Mouse (Mus musculus): ENCODE measurements around the gene Tab1.
A peak's percentile ranks its signal among the peaks of the same experiment; 100 is the strongest.

Gene Tab1

DNA sequence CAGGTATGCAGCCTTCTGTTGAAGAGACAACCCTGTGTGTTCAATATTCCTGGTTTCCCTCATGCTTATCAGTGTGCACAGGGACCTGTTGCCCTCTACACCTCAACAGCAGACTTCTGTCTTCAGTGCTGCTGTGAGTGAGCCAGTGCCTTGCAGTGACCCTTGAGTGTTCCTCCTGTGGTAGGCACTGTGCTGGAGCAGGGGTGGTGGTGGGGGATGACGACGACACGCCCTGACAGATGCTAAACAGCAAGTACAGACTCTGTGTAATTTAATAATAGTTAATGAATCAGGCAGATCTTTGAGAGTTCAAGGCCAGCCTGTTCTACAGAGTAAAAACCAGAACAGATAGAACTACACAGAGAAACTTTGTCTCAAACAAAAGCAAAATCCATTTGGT is 3.7 kb downstream of the Tab1 start:
- ATAC-seq (ENCODE audit: low TSS enrichment), result no peak

DNA sequence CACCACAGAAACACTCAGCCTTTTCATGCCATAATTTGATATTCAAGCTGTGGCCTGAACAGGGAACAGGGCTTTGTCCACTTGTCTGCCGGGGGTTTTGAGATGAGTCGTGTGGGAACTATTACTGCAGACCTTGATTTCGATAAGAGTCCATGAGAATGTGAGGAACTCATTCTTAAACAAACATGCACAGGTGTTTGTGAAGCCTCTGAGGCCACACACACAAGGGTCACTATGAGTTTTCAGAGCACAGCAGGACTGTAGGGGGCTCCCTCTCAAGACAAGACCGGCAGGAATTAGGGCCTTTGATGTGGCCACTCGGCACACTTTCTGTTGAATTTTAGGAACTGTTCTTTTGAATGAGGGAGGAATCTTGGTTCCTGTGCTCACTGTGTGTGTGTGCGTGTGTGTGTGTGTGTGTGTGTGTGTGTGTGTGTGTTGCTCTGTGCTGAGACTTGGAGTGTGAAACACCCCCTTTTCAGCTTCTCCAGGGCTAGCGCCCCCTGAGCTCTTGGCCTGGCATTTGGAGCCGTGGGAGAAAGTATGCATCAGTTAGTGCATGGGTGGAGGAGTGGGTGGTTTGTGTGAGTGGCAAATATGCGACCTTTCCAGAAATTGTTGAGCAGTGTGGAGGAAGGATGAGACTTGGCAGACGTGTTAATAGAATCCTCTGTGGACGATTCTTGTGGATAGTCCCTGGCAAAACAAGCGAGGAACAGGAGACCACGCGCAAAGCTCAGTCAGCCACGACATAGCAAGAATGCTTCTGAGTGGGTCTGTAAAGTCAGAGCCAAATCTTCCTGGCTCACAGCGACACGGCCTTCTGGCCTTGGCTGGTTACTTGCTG is 5.2 kb downstream of the Tab1 start:
- ATAC-seq (ENCODE audit: low TSS enrichment), result peak; percentile 74

DNA sequence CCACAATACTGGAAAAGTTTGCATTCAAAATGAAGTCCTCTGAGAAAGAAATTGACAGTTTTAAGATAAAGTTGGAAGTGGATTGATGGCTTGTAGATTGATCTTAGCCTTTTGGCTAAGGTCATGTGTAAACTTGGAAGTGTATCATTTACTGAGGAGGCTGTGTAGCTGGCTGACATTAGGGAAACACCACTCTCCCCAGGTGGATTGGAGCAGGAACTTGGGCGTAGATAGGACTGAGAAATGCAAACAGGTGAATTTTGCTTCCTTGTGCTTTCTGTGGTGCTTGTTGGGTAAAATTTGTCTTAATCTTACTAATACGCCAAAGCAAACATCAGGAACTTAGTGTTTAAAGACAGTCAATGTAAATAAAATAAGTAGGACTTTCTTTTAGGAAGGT is 7.4 kb downstream of the Tab1 start:
- no peak for ATAC-seq (ENCODE audit: low TSS enrichment)

DNA sequence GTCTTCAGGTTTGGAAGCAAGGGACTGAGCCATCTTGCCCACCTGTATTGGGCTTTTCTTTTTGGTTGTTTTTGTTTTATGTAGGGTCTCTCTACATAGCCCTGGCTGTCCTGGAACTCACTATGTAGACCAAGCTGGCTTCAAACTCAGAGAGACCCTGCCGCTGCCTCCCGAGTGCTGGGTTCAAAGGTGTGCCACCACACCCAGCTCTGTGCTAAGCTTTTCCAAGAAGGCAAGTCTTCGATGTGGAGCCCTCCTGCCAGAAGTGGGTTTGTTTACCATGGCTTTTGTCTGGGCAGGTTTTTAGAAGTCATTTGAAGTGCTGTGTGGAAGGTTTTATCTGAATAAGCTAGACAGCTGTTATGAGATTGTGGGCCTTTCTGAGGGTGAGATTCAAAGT is 8.0 kb downstream of the Tab1 start:
- ATAC-seq (ENCODE audit: low TSS enrichment), result no peak

DNA sequence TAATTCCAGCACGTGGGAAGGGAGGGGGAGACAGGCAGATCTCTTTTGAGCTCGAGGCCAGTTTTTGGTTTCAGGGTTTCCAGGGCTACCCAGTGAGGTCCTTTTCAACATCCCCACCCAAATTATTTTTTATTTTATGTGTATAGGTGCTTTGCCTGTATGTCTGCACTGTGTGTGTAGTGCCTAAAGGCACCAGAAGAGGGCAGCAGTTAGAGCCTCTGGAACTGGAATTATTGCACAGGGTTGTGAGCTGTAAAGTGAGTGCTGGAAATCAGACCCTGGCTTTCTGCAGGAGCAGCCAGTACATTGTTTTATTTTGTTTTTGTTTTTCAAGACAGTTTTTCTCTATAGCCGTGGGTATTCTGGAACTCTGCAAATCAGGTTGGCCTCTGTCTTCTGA is 9.2 kb downstream of the Tab1 start:
- ATAC-seq (ENCODE audit: low TSS enrichment), result no peak

- no peak for ATAC-seq (ENCODE audit: low TSS enrichment)
These were observed 10.8 kb downstream of the Tab1 start for GRCm38 (mm10) chr15:80143760-80144159.

GRCm38 (mm10) chr15:80145397-80145796 is 12.5 kb downstream of the Tab1 start:
- ATAC-seq (ENCODE audit: low TSS enrichment), result no peak

- ATAC-seq (ENCODE audit: low TSS enrichment), result no peak
These were observed 13.2 kb downstream of the Tab1 start for GRCm38 (mm10) chr15:80146153-80146552.

- no peak for ATAC-seq (ENCODE audit: low TSS enrichment)
These were observed 14.2 kb downstream of the Tab1 start for GRCm38 (mm10) chr15:80147090-80147489.

- no peak for ATAC-seq (ENCODE audit: low TSS enrichment)
These were observed 14.6 kb downstream of the Tab1 start for GRCm38 (mm10) chr15:80147511-80147910.

- ATAC-seq (ENCODE audit: low TSS enrichment), result no peak
These were observed 15.6 kb downstream of the Tab1 start for GRCm38 (mm10) chr15:80148565-80148964.

- no peak for ATAC-seq (ENCODE audit: low TSS enrichment)
These were observed 16.6 kb downstream of the Tab1 start for GRCm38 (mm10) chr15:80149517-80149916.

DNA sequence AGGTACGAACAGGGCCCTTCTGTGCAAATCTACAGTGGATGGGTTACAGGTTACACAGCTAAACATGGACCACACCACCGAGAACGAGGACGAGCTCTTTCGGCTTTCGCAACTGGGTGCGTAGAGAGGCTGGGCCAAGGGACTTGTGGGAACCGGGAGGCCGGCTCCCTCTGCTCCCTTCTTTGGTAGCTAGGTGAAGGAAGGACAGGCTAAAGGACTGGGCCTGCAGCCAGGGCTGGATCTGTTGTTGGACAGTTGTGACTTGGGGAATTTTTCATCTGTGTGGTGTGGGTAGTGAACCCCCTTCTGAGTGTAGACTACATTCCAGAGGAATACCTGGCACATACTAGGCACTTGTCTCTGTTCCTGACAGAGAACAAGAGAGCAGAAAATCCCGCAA is 19.7 kb downstream of the Tab1 start:
- no peak for ATAC-seq (ENCODE audit: low TSS enrichment)

DNA sequence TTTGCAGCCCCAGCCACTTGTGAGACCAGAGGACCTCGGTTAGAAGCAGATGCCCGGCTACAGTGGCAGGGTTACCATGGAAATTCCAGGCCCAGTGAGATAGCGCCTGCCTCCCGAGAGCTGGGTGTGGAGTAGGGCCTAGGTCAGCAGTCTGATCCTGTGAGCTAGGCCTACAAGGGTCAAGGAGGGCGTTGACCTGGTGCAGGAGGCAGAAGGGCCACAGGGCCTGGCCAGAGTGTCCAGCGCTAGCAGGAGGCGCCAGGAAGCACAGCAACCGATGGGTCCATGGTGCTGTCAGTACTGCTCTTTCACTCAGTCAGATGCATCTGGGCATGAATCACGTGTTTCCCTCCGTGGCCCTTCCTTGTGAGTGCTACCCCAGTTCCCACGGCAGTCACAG is 20.8 kb downstream of the Tab1 start:
- ATAC-seq (ENCODE audit: low TSS enrichment), result no peak

GRCm38 (mm10) chr15:80155707-80156106 is 22.8 kb downstream of the Tab1 start:
- no peak for ATAC-seq (ENCODE audit: low TSS enrichment)

DNA sequence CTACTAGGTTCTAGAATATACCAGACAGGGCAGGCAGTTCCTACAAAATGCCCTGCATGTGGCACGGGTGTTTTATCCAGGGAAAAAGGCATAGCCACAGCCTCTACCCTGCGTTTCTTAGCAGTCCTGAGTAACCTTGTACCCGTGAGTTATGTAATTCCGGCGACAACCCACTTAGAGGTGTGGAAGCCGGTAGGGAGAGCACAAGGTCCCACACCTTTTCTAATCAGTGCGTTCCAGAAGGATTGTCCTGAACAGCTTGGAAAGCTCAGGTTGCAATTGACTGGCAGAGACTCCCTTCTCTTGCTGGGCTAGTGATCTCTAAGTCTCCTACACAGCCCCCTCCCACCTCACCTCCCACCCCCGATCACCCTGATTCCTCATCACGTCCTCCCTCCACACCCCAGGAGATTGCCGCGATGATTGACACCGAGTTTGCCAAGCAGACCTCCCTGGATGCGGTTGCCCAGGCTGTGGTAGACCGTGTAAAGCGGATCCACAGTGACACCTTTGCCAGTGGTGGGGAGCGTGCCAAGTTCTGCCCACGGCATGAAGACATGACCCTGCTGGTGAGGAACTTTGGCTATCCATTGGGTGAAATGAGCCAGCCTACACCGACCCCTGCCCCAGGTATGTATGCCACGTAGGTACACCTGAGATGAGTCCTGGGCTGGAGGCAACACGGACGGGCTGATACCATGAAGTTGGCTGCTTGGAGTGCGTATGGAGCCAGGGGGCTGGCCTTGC is 24.4 kb downstream of the Tab1 start:
- no peak for ATAC-seq (ENCODE audit: low TSS enrichment)

- no peak for ATAC-seq (ENCODE audit: low TSS enrichment)
These were observed 25.2 kb downstream of the Tab1 start for GRCm38 (mm10) chr15:80158001-80158706.

- ATAC-seq (ENCODE audit: low TSS enrichment), result no peak
These were observed 25.8 kb downstream of the Tab1 start for GRCm38 (mm10) chr15:80158707-80159090.

- peak; percentile 38 for ATAC-seq (ENCODE audit: low TSS enrichment)
These were observed 26.5 kb downstream of the Tab1 start for GRCm38 (mm10) chr15:80159286-80159901.

- no peak for ATAC-seq (ENCODE audit: low TSS enrichment)
These were observed 27.3 kb downstream of the Tab1 start for GRCm38 (mm10) chr15:80160223-80160622.

DNA sequence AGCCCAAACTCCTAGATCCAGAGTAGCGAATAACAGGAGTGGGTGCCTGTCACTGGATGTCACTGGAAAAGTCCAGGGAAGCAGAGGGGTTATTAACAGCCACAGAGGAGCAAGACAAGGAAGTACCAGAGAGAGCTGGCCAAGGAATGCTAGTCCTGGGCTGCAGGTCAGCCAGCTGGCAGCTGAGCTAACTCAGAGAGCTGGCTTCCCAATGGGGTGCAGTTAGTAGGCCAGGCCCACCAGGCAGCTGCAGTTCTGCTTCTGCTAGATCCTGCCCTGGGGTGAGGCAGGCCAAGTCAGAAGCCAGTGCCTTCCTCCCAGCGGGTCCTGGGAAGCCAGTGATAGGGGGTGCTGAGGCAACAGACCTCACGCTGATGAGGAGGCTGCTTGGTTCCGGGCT is 27.8 kb downstream of the Tab1 start:
- ATAC-seq (ENCODE audit: low TSS enrichment), result no peak

DNA sequence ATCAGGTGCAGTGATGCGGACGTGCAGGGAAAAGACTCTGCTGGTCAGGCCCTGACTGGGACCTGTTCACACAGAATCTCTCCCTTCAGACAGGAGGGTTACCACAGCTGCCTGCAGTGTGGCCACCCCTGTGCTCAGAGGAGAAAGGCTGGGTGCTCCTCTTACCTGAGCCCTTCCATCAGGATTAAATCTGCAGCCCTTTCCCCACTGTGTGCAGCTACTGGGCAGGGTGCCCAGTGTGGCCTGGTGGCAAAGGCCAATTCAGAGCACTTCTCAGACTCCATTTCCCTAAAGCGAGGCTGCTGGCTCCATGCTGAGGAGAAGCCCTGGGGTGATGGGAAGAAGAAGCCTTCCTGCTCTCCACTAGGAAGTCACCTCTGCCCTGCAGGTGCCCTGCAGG is 28.3 kb downstream of the Tab1 start:
- ATAC-seq (ENCODE audit: low TSS enrichment), result no peak
